Mouse (Mus musculus) liver, postnatal 0 days (tissue): ENCODE results near the gene 1700122O11Rik.

Experiments used
- CTCF ChIP-seq: sonication (generic); IDR thresholded peaks from 2 replicates; pipeline ENCODE4 v1.5.1; 2016; ENCODE audit warnings: antibody characterized with exemption, low read depth
- EP300 ChIP-seq: IDR thresholded peaks from 2 replicates; pipeline ENCODE4 v1.6.1; 2016; ENCODE audit warnings: antibody characterized with exemption, low read depth, mild to moderate bottlenecking

DNA sequence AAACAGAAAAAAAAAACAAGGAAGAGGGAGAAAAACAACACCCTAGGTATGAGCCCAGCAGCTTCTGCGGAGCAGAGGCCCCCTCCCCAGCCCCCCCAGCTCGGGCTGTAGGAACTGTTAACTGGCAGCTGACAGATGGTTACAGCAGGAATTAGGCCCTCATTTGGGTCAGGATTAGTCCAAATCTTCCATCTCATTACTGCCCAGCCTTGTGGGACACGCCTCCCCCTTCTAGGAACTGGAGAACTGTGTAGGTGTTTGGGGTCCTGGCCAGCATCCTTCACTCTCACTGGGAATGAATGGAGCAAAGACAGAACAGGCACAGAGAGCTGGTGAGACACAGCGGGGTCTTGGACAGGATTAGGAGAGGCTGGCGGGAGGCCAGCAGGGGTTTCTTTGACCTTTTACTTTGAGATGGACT, 27.0 kb upstream of the 1700122O11Rik start:
- TF ChIP-seq CTCF (no peak), EP300 (no peak)
